Mouse (Mus musculus) bone marrow, adult 2 months (tissue): ENCODE results near the gene Alkbh2.

Source experiments
- CTCF ChIP-seq: fragments of 200-500 bp; IDR thresholded peaks from 2 replicates; pipeline ENCODE4 v1.5.1; 2011; ENCODE audit warnings: low read length, control low read depth; ENCODE audit not compliant: control insufficient read depth, insufficient read depth
- POLR2A ChIP-seq: fragments of 200-500 bp; IDR thresholded peaks from 2 replicates; pipeline ENCODE4 v1.6.1; 2011; ENCODE audit warnings: low read depth, mild to moderate bottlenecking, control low read depth, low read length, borderline replicate concordance; ENCODE audit not compliant: control insufficient read depth

DNA sequence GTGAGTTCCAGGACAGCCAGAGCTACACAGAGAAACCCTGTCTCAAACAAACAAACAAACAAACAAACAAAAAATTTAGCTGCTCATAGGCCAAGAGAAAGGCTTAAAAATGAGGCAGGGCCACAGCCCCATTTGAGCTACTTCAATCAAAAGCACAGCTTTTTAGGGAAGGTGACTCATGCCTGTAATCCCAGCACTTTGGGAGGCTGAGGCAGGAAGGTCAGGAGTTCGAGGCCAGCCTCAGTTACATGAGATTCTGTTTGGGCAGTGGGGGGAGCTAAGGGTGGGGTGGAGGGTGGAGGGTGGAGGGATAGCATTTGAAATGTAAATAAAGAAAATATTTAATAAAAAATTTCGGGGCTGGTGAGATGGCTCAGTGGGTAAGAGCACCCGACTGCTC lies 44.9 kb upstream of the Alkbh2 start:
- TF ChIP-seq POLR2A (no peak), CTCF (no peak)
